Mouse (Mus musculus) mouse embryonic stem cell (cell line): ENCODE data around the gene Rpl31.

ENCODE experiments used
- in situ Hi-C, 2 experiments: fragments of 300-500 bp; cut with MboI; formaldehyde crosslinking; loops; 1 replicate in 1 of 2; 3 replicates in 1 of 2; pipeline ENCODE4 v1.14.3; 2019 to 2020; ENCODE audit warnings: low sequenced_read_pairs in 2 of 2, low pct_unique_long_range_greater_than_20kb in 1 of 2, mixed read lengths in 1 of 2; ENCODE audit not compliant: unreplicated experiment in 1 of 2

Gene Rpl31

DNA sequence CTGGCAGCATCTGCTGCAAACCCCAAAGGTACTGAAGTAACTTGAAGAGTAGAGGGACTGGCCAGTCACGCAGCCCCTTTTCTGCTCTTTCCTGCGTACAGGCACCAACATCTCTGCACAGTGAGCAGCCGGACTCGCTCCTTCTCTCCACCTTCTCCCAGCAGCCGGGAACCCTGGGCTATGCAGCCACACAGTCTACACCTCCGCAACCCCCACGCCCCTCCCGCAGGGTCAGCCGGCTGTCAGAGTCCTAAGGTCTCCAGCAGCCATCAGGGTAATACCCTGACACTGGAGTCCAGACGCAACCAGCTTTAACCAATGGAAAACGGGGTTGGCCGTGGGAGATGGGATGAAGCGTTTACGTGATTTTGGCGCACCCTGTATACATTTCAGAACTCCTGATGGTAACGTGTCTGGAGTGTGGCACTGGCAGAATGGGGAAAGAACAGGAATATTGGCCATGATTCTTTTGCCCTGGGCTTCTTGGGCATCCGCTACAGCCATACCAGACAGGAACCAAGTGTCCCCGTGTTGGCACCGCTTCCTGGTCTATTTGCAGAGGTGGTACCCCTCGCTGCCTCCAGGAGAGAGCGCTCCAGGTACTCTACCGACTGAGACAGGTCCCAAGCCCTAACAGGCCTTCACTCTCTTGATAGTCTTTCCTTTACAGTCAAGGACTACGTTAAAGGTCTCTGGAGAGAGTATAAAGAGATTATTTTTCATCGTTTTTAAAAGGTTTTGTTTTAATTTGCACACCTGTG is 5.7 kb upstream of the Rpl31 start:
- in situ Hi-C loops, result no loop called here

GRCm38 (mm10) chr1:39362515-39362893 is 5.1 kb upstream of the Rpl31 start:
- in situ Hi-C loops, result no loop called here

DNA sequence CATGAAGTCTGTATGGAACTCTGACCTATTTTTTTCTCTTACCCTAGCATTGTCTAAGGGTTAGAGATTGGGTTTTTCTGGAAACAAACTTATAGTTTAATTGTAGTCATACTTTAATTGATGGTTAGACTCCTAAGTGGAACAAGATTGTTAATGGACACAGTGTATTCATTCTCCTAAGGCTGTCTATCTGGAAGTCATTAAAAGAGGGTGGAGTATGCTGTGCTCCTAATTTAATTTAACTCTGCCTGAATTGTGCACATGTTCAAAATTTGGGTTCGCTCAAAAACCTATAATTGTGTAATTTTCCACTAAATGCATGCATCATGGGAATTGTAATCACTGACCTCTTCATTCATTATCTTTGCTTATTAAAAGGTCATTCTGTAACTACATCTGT is 2.1 kb upstream of the Rpl31 start:
- in situ Hi-C loops, result no loop called here

- in situ Hi-C loops, result no loop called here
These were observed 597 bp upstream of the Rpl31 start for GRCm38 (mm10) chr1:39367045-39367444.

DNA sequence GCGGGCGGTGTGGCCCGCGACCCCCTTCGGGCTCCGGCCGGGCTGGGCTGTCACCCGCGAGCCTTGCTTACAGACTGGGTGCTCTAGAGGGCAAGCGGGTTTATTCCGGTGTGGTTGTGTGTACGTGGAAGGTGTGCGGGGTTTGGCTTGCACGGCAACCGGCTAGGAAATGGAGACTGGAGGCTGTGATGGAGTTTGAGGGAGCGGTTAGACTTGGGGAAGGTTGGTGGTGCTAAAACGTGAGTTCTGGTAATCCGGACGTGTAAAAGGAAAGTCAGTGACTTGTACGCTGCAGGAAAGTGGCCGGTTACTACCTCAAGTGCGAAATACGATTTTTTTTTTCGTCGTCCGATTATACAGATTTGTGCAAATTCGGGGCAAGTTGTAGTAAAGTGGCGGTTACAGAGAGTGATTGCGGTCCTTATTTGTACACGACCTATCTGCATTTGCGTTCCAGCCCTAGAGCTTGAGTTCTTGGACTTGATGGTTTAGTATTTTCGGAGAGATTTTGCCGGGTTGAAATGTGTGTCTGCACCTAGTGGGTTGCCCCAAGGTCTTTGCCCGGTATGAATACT is 712 bp downstream of the Rpl31 start:
- in situ Hi-C loops, result no loop called here

DNA sequence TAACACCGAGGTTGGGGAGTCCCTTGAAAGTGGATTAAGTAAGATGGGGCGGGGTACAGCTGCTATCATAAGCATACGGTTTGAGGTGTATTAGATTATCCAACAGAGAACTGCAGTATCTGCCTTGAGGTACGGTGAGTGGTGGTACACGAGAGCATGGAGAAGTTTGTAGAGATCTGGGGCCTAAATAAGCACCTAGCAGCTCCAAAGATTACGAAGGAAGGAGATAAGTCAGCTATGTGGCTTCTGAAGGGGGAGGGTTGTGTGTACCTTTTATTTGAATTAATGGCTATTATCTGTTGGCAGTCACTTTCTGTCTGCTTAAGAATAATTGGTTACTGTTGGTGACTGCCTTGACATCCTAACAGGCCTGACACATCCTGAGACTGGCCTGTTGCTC is 2.8 kb downstream of the Rpl31 start:
- in situ Hi-C loops, result no loop called here

DNA sequence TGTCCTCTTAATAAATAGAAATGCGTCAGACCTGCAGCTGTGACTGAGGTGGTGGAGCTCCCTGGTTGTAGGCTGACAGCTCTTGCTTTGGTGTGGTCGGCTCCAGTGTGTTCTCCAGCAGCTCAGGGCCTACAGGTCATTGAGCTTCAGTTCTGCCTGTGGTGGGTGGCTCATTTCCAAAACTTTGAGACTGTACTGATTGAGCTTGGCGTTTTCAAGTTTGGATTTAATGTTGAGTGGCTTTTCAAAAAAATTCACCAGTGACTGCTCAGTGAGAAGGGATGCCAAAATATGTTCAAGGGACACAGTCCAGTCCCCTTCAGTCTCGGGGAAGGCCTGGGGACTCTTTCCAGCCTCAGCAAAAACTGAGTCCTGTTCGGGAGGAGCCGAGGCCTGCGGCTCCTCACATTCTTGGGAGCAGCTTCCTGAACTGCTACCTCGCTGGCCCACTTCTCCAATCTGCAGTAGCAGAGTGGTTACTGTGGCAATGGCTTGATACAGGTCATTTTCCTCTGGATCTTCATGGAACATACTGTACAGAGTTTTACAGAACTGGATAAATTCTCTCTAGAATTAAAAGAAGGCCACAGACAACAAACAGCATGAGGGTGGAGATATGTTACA is 4.7 kb downstream of the Rpl31 start:
- in situ Hi-C loops, result no loop called here

- in situ Hi-C loops, result no loop called here
These were observed 5.7 kb downstream of the Rpl31 start for GRCm38 (mm10) chr1:39373378-39373777.

DNA sequence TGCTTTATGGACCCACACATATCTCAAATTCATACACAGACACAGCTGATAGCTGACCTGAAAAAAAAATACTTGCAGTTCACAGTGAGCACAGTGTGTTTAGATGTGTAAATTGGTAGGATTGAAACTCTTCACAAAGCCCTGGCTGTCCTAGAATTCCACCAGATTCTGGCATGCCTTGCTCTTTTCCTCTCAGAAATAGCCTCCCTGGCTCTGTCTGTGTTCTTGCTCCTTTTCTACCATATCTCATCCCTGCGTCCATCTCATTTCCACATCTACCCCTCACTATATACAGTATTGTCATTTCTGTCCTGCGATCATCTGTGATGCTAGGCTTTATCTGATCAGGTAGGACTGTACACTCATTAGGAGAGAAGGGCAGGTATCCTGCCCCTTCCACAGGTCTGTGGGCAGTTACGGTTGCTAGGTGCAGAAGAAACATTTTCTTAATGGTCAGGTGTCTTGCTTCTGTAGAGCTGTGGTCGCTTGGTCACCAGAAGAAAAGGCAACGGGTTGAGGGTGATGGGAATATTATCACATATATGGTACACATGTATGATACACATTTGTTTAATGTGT is 6.7 kb downstream of the Rpl31 start:
- in situ Hi-C loops, result no loop called here

DNA sequence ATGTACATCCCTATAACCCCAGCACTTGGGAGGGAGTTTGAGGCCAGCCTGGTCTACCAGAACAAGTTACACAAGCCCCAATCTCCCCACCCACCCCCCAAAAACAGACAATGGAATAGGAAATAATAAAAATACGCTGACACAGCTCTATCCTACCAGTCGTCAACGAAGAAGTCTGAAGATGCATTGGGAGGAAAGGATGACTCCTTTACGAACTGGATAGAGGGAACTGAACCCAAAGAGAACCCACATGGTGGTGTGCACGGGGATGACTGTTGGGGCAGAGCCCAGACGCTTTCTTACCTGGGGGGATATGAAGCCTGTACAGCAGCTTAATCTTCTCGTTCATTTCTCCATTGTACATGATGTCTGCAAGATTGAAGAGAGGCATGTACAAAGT is 8.5 kb downstream of the Rpl31 start:
- in situ Hi-C loops, result no loop called here

DNA sequence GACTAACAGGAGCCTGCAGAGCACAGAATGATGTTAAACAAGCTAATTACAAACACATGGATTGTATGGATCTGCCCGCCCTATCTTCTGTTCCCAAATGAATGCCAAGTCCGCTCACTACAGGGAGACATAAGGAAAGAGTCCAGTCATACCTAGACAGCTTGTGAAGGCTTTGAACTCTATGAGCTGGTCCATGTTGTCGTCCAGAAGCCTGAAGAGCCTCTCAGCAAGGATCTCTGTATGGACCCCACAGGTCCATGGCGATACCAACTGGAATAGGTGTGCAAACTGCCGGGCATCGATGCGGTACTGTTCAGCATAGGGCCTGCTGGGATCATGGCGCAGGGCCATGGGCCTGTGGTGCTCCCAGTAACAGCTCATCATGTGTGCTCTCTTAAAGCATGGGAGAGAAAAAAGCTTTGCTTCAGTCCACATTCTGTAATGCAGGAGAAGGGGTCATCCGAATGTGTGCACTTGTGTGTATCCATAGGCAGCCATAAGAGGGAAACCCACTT is 9.1 kb downstream of the Rpl31 start:
- in situ Hi-C loops, result no loop called here

DNA sequence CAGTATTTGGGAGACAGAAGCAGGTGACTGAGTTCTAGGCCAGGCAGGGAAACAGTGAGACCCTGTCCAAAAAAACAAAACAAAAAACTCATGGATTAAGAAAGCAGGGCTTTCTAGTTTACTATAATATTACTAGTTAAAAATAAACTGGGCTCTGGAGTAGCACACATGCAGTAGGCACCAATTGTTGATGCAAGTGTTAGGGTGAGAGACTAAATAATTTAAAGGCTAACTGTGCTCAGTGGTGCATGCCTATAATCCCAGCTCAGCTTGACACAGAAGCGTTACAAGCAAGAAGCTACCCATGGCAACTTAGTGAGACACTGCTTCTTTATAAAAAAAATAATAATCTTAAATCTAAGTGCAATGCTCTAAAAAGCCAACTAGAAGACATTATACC is 10.9 kb downstream of the Rpl31 start:
- in situ Hi-C loops, result no loop called here

GRCm38 (mm10) chr1:39379021-39379420 is 11.4 kb downstream of the Rpl31 start:
- in situ Hi-C loops, result no loop called here

DNA sequence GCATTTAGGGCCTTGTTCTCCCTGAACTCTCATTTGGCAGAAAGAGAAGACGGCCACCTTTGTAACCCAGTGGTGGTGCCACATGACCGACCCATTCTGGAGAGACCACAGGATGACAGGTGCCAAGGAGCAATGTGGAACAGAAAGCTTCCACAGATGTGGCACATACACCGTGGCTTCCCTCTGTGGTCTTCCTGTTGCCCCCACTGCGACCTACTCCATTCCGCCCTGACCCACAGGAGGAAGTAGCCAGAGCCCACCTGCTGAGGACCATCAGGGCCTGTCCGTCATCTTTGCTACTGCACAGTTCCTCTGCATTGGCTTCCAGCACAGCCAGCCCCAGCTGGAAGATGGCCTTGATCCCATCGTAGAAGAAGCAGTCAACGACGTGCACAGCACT is 13.4 kb downstream of the Rpl31 start:
- in situ Hi-C loops, result loop anchor here in 1 of 2 experiments (10.0 kb wide), 1 partner anchor 114 kb away; no protein-coding TSS in a partner anchor

- in situ Hi-C loops, result loop anchor here in 1 of 2 experiments (10.0 kb wide), 1 partner anchor 110 kb away; no protein-coding TSS in a partner anchor
These were observed 17.3 kb downstream of the Rpl31 start for GRCm38 (mm10) chr1:39384914-39385313.

DNA sequence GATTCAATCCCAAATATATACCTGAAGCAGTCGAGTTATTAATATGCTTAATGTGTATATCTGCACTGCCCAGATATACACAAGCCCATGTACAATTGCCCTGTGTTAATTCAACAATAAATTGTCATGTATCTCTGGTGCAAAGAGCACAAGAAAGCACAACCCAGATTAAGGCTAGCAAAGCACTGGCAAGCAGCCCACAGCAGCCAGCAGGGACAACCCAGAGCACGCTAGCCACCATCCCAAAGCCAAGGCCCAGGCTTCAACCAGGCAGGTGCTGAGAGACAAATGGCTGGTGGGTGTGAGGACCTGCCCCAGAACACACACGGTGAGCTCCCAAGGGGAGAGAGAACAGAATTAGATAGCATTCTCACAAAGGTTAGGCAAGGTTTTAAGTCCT is 18.8 kb downstream of the Rpl31 start:
- in situ Hi-C loops, result loop anchor here in 1 of 2 experiments (10.0 kb wide), 1 partner anchor 108 kb away; no protein-coding TSS in a partner anchor

DNA sequence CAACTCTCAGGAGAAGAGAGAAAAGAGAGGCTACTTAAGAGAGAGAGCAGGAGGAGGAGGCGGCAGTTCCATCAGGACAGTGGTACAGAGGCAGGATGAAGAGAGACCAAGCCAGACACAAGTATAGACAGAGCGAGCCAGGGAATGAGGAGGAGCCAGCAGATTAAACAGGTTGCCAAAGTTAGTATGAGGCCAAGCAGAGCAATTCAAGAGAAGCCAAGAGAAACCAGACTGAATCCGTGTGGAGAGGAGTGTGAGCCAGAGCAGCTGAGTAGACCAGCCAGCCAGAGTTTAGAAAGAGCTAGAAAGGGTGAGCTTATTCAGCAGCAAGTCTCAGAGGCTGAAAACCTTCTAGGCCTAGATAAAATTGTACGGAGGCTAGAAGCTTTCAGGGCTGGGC is 19.9 kb downstream of the Rpl31 start:
- in situ Hi-C loops, result loop anchor here in 1 of 2 experiments (10.0 kb wide), 1 partner anchor 107 kb away; no protein-coding TSS in a partner anchor

- in situ Hi-C loops, result loop anchor here in 1 of 2 experiments (10.0 kb wide), 1 partner anchor 107 kb away; no protein-coding TSS in a partner anchor
These were observed 20.5 kb downstream of the Rpl31 start for GRCm38 (mm10) chr1:39388163-39388562.

DNA sequence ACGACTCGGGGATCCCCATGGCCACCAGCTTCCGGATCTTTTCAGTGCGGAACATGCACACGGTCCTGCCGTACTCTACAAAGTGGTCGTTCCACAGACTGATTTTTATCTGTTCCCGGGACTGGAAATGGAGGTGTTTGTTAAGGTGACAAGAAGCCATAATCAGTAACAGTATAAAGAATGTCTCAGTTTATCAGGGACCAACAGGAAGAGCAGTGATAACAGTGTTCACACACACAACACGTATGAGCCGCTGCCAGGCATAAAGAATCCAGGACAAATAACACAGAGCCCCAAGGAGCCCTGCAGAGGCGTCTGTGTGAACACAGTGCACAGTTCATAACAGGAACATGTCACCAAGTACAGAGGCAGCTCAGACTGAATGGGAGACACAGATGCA is 21.7 kb downstream of the Rpl31 start:
- in situ Hi-C loops, result loop anchor here in 1 of 2 experiments (10.0 kb wide), 1 partner anchor 105 kb away; no protein-coding TSS in a partner anchor
